ENCODE assay signal across 35 mouse cellular contexts in genomic region chr11:68504913-68505312, GRCm38 (mm10). TPM values are rescaled to one million over a fixed set of nuclear protein-coding genes. Genes with fewer than 3 reads are reported as not detected.
DNase-seq lines count a peak whose midpoint lies in the region; ATAC-seq and TF ChIP-seq lines count a peak whose summit lies in the region.
"Had no signal": no experiment of that assay in that cellular context is flagged by ENCODE, and none has a peak within 500 bp of the region (broad histone marks: within the 10 kb centered on the region; RNA-seq: fewer than 3 reads in every experiment).

No protein-coding gene starts in this region.

- peak overlapping the region; percentile 70 for H3K4me3 ChIP-seq in gastrocnemius, adult 2 months
- H3K4me3 ChIP-seq in heart, embryonic 16.5 days (ENCODE audit: low read length): no peak overlapping the region
- H3K4me3 ChIP-seq in liver, postnatal 0 days (ENCODE audit: low read depth, low read length): no peak overlapping the region
- no peak overlapping the region for H3K4me3 ChIP-seq in liver, embryonic 11.5 days (ENCODE audit: low read depth, low read length)
- H3K4me3 ChIP-seq in bone marrow, adult 2 months (replicated peaks; ENCODE audit: control insufficient read depth, low read depth, low read length): peak overlapping the region; percentile 22
- H3K4me3 ChIP-seq: erythroblast, embryonic 14.5 days; layer of hippocampus, adult 2 months; left cerebral cortex, adult 2 months; limb, embryonic 12.5 days; midbrain, embryonic 12.5 days; myocyte; neural tube, embryonic 12.5 days had no signal

- no peak for DNase-seq in gastrocnemius, adult 2 months
- no peak for DNase-seq in gastrocnemius, adult 18-20 months (ENCODE audit: low spot score)
- no peak for DNase-seq in heart, postnatal 10 days
- no peak for DNase-seq in liver, postnatal 0 days
- DNase-seq in liver, embryonic 11.5 days (ENCODE audit: low spot score): no peak
- DNase-seq: adrenal gland, postnatal 10 days; cerebellum, adult 11-12 months; cerebellum, adult 9-11 months; embryo, embryonic 11 days; gastrocnemius, postnatal 10 days; heart, postnatal 14 days; kidney, adult 18-20 months; kidney, postnatal 10 days; lung, postnatal 36 days; right cerebral cortex, adult 18-20 months; spleen, adult 18-20 months; thymus, postnatal 25 days had no signal

- TF ChIP-seq CTCF in gastrocnemius, adult 2 months (IDR thresholded peaks at IDR 0.05): no peak
- TF ChIP-seq CTCF in liver, postnatal 0 days (IDR thresholded peaks at IDR 0.05; ENCODE audit: low read depth): no peak
- no peak for TF ChIP-seq CTCF in bone marrow, adult 2 months (IDR thresholded peaks at IDR 0.05; ENCODE audit: control insufficient read depth, insufficient read depth, low read length)

- 70% methylated on average over 11 of the region's 11 CpGs for WGBS in heart, embryonic 16.5 days
- 77% methylated on average over 11 of the region's 11 CpGs for WGBS in liver, postnatal 0 days (ENCODE audit: insufficient replicate concordance)
- WGBS in liver, embryonic 11.5 days: 87% methylated on average over 11 of the region's 11 CpGs
- WGBS in bone marrow, adult 2 months: 87% methylated on average over 11 of the region's 11 CpGs

- TF ChIP-seq EP300 in liver, postnatal 0 days (IDR thresholded peaks at IDR 0.05; ENCODE audit: low read depth): no peak

- H3K4me1 ChIP-seq in heart, embryonic 16.5 days (ENCODE audit: control insufficient read depth, insufficient read depth, low read length): peaks cover 11% of the 10 kb centered on the region
- peaks cover 7% of the 10 kb centered on the region for H3K4me1 ChIP-seq in liver, postnatal 0 days (ENCODE audit: insufficient read depth)
- peaks cover 3% of the 10 kb centered on the region for H3K4me1 ChIP-seq in liver, embryonic 11.5 days (replicated peaks; ENCODE audit: control insufficient read depth, insufficient read depth, low read length)
- H3K4me1 ChIP-seq in bone marrow, adult 2 months (ENCODE audit: control insufficient read depth, insufficient read depth, low read length): peaks cover 3% of the 10 kb centered on the region; the same call in 1 of the 2 replicates
- H3K4me1 ChIP-seq: limb, embryonic 12.5 days; midbrain, embryonic 12.5 days; neural tube, embryonic 12.5 days had no signal

- H3K36me3 ChIP-seq in heart, embryonic 16.5 days (ENCODE audit: control insufficient read depth, insufficient read depth): no peaks in the 10 kb centered on the region
- no peaks in the 10 kb centered on the region for H3K36me3 ChIP-seq in liver, postnatal 0 days (replicated peaks; ENCODE audit: insufficient read depth, low read length)
- H3K36me3 ChIP-seq in liver, embryonic 11.5 days (ENCODE audit: control insufficient read depth, insufficient read depth, low read length): no peaks in the 10 kb centered on the region
- H3K36me3 ChIP-seq: limb, embryonic 12.5 days; midbrain, embryonic 12.5 days; neural tube, embryonic 12.5 days had no signal

- intact Hi-C loops in gastrocnemius, adult 2 months (cut with DNase I): no loop called here
- intact Hi-C loops in heart, postnatal 10 days (cut with DNase I): loop anchor here (2.0 kb wide), 1 partner anchor 16 kb away; no protein-coding TSS in a partner anchor

- no peak overlapping the region for H3K9ac ChIP-seq in heart, embryonic 16.5 days (ENCODE audit: low read length)
- H3K9ac ChIP-seq in liver, postnatal 0 days (replicated peaks): no peak overlapping the region
- no peak overlapping the region for H3K9ac ChIP-seq in liver, embryonic 11.5 days (ENCODE audit: low read depth, low read length)
- H3K9ac ChIP-seq: limb, embryonic 12.5 days; midbrain, embryonic 12.5 days; neural tube, embryonic 12.5 days had no signal

- H3K27me3 ChIP-seq in heart, embryonic 16.5 days (ENCODE audit: control insufficient read depth, insufficient read depth, low read length): peaks cover 3% of the 10 kb centered on the region; the same call in 1 of the 2 replicates
- 0 out of 2 replicates have a peak, but pooled peaks cover 4% of the 10 kb centered on the region for H3K27me3 ChIP-seq in liver, postnatal 0 days (ENCODE audit: insufficient read depth, low read length)
- peaks cover 17% of the 10 kb centered on the region for H3K27me3 ChIP-seq in liver, embryonic 11.5 days (replicated peaks; ENCODE audit: control insufficient read depth, insufficient read depth, low read length)
- H3K27me3 ChIP-seq: limb, embryonic 12.5 days; midbrain, embryonic 12.5 days; neural tube, embryonic 12.5 days had no signal

- no peaks in the 10 kb centered on the region for H3K9me3 ChIP-seq in heart, embryonic 16.5 days (replicated peaks; ENCODE audit: control insufficient read depth, low read length)
- no peaks in the 10 kb centered on the region for H3K9me3 ChIP-seq in liver, postnatal 0 days (ENCODE audit: low read length)
- H3K9me3 ChIP-seq in liver, embryonic 11.5 days (ENCODE audit: control insufficient read depth, low read length): no peaks in the 10 kb centered on the region
- H3K9me3 ChIP-seq: limb, embryonic 12.5 days; megakaryocyte, embryonic 14.5 days; midbrain, embryonic 12.5 days; neural tube, embryonic 12.5 days had no signal

- ATAC-seq in heart, embryonic 16.5 days (replicated peaks; ENCODE audit: extremely low read depth, insufficient read depth, low FRiP score): no peak
- no peak for ATAC-seq in liver, postnatal 0 days
- ATAC-seq in liver, embryonic 11.5 days (replicated peaks; ENCODE audit: low FRiP score): no peak
- ATAC-seq: forebrain, embryonic 16.5 days; hindbrain, embryonic 16.5 days; Patski had no signal

- H3K27ac ChIP-seq in gastrocnemius, adult 2 months: no peak overlapping the region
- H3K27ac ChIP-seq in heart, embryonic 16.5 days (ENCODE audit: low read length): no peak overlapping the region
- H3K27ac ChIP-seq in liver, postnatal 0 days (ENCODE audit: low read depth): no peak overlapping the region
- H3K27ac ChIP-seq in liver, embryonic 11.5 days (ENCODE audit: low read depth, low read length): no peak overlapping the region
- no peak overlapping the region for H3K27ac ChIP-seq in bone marrow, adult 2 months (ENCODE audit: control insufficient read depth, insufficient read depth, low read depth, low read length, poor library complexity)
- H3K27ac ChIP-seq: layer of hippocampus, adult 2 months; left cerebral cortex, adult 2 months; limb, embryonic 12.5 days; midbrain, embryonic 12.5 days; neural tube, embryonic 12.5 days had no signal

- TF ChIP-seq POLR2A in bone marrow, adult 2 months (IDR thresholded peaks at IDR 0.05; ENCODE audit: borderline replicate concordance, control insufficient read depth, low read depth, low read length): no peak

- peak overlapping the region; percentile 35; the same call in 1 of the 2 replicates for H3K4me2 ChIP-seq in heart, embryonic 16.5 days (ENCODE audit: low read depth, low read length)
- H3K4me2 ChIP-seq in liver, postnatal 0 days (ENCODE audit: low read depth, low read length): 0 out of 2 replicates have a peak overlapping the region, but pooled peaks have one; percentile 3
- H3K4me2 ChIP-seq in liver, embryonic 11.5 days: no peak overlapping the region
- H3K4me2 ChIP-seq: limb, embryonic 12.5 days; midbrain, embryonic 12.5 days; neural tube, embryonic 12.5 days had no signal

RNA-seq across cellular contexts. Expression of gene Pik3r6, which starts 2.1 kb away (rescaled TPM):
- 1 to 10 TPM in 1 of 2 experiments, under 1 TPM in 1; 0.94 to 1.8 TPM for total RNA-seq in gastrocnemius, adult 2 months (2021)
- total RNA-seq in gastrocnemius, adult 18-20 months (2021): 1 to 10 TPM in 1 of 2 experiments, under 1 TPM in 1; 0.82 to 1.2 TPM
- polyA plus RNA-seq in heart, embryonic 16.5 days (2015; fragmentation: Nextera tagmentation; extraction: Ambion mirVana): 5.6 and 7.7 TPM in 2 replicates
- total RNA-seq in heart, postnatal 10 days (2021): 1 to 10 TPM; 7.4 to 9.6 TPM
- 2.4 and 2.5 TPM in 2 replicates for polyA plus RNA-seq in liver, postnatal 0 days (2015; fragmentation: Nextera tagmentation; extraction: Ambion mirVana)
- polyA plus RNA-seq in liver, embryonic 11.5 days (2014; fragmentation: Nextera tagmentation; extraction: Ambion mirVana): 1.8 and 1.9 TPM in 2 replicates
- polyA plus RNA-seq in bone marrow, adult 2 months (2011; ENCODE audit: insufficient read depth, insufficient read length, low replicate concordance, missing spikeins): 12.7 and 47.0 TPM in 2 replicates

RNA-seq across cellular contexts. Expression of gene Mfsd6l, which starts 51.1 kb away (rescaled TPM):
- total RNA-seq in gastrocnemius, adult 2 months (2021): under 1 TPM in 1 of 2 experiments, not detected in 1; 0.11 TPM
- not detected for total RNA-seq in gastrocnemius, adult 18-20 months (2021)
- 0.17 and 0.39 TPM in 2 replicates for polyA plus RNA-seq in heart, embryonic 16.5 days (2015; fragmentation: Nextera tagmentation; extraction: Ambion mirVana)
- total RNA-seq in heart, postnatal 10 days (2021): under 1 TPM; 0.27 to 0.31 TPM
- polyA plus RNA-seq in liver, postnatal 0 days (2015; fragmentation: Nextera tagmentation; extraction: Ambion mirVana): 0.12 TPM in 1 of 2 replicates, not detected in the other
- not detected in 2 replicates for polyA plus RNA-seq in liver, embryonic 11.5 days (2014; fragmentation: Nextera tagmentation; extraction: Ambion mirVana)
- 0.97 and 1.1 TPM in 2 replicates for polyA plus RNA-seq in bone marrow, adult 2 months (2011; ENCODE audit: insufficient read depth, insufficient read length, low replicate concordance, missing spikeins)
- total RNA-seq: left cerebral cortex, adult 2 months; left cerebral cortex, postnatal 25 days; liver, adult 2 months; MEL had no signal
- polyA plus RNA-seq: erythroblast, embryonic 14.5 days; forebrain, embryonic 11.5 days; forebrain, embryonic 16.5 days; hindbrain, embryonic 11.5 days; limb, embryonic 12.5 days; midbrain, embryonic 12.5 days; myocyte; neural tube, embryonic 12.5 days had no signal

Comparison
In these comparisons a context has a peak if more than half of its experiments do, and no peak if none do; other contexts are left out.
1. H3K4me3 ChIP-seq: peak in gastrocnemius, adult 2 months (single experiment) and bone marrow, adult 2 months (single experiment); none in heart, embryonic 16.5 days (single experiment), liver, postnatal 0 days (single experiment) and liver, embryonic 11.5 days (single experiment).